Mouse (Mus musculus): ENCODE measurements around the gene Zfp526. TPM values are rescaled to one million over a fixed set of nuclear protein-coding genes. Genes with fewer than 3 reads are reported as not detected.

Zfp526 gene
- polyA plus RNA-seq, 1 experiment from 2014 or later: 3.4 TPM

DNA sequence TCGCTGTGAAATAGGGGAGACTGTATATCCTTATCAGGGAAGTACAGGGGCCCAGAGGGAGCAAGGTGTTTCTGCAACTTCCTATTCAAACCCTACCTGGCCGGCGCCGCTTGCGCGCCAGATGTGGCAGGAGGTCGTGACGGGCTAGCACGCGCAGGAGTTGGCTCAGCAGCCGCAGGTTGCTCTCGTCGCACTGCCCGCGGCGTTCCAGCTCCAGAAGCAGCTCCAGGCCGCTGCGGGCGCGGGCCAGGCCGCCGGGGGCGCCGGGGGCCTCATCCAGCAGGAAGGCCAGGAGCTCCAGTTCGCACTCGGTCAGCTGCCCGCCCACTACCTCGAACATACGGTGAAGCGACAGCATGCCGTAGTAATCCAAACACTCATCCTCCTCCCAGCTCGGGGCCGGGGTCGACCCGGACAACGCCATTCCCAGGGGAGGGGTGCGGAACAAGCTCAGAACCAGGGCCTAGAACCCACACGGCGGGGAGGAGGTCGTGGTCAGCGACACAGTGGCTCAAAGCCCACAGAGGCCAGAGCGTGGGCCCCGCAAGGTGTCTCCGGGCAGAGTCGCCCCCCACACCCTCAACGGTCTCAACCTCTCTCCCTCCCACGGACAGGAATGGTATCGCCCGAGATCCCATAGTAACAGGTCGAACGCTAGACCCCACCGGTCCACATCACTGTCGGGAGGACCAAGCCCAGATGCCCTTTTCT lies 2.4 kb upstream of the Zfp526 start:
- peak; percentile 84 for DNase-seq (ENCODE audit: low spot score)
- H3K9ac ChIP-seq (ENCODE audit: low read length): peak overlapping the region; percentile 75
- peak; percentile 40; the same call in 1 of the 2 replicates for ATAC-seq (ENCODE audit: insufficient number of reproducible peaks, low FRiP score, low TSS enrichment, low read depth)
- peak overlapping the region; percentile 72 for H3K4me3 ChIP-seq (ENCODE audit: low read depth, low read length)
- H3K4me2 ChIP-seq (ENCODE audit: low read depth, severe bottlenecking): peak overlapping the region; percentile 89
- under 1% methylated on average over 52 of the region's 53 CpGs for WGBS
- peaks cover 21% of the 10 kb centered on the region for H3K4me1 ChIP-seq (ENCODE audit: control insufficient read depth, insufficient read depth, low read length)
- no peaks in the 10 kb centered on the region for H3K27me3 ChIP-seq (ENCODE audit: control insufficient read depth, insufficient read depth, low read length)
- H3K36me3 ChIP-seq (ENCODE audit: control insufficient read depth, insufficient read depth, low read length): no peaks in the 10 kb centered on the region
- no peaks in the 10 kb centered on the region for H3K9me3 ChIP-seq (ENCODE audit: control insufficient read depth, low read length)
- H3K27ac ChIP-seq (replicated peaks; ENCODE audit: low read depth, low read length): peak overlapping the region; percentile 73

DNA sequence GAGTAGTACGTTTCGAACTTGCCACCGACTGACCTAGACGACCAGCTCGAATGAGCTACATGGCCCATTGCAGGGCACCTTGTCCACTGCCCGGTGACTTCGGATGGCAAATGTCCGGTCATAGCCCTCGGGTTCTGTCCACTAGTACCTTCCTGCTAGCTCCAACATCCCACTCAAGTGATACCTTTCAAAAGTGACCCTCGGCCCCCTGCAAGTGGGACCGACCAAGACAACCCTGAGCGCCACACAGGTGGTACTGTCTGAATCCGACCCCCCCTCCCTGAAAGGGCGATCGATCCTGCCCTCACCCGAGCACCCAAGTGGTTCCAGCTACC lies 1.8 kb upstream of the Zfp526 start:
- Histone ChIP-seq H3K4me2 (ENCODE audit: low read depth, severe bottlenecking) (peak overlapping the region; percentile 89), H3K36me3 (ENCODE audit: control insufficient read depth, insufficient read depth, low read length) (peaks cover 3% of the 10 kb centered on the region; the same call in 1 of the 2 replicates), H3K9me3 (ENCODE audit: control insufficient read depth, low read length) (no peaks in the 10 kb centered on the region), H3K9ac (ENCODE audit: low read length) (peak overlapping the region; percentile 27; the same call in 1 of the 2 replicates), H3K4me3 (ENCODE audit: low read depth, low read length) (peak overlapping the region; percentile 72), H3K4me1 (ENCODE audit: control insufficient read depth, insufficient read depth, low read length) (peaks cover 21% of the 10 kb centered on the region), H3K27me3 (ENCODE audit: control insufficient read depth, insufficient read depth, low read length) (no peaks in the 10 kb centered on the region), H3K27ac (replicated peaks; ENCODE audit: low read depth, low read length) (peak overlapping the region; percentile 73; the same call in 1 of the 2 replicates)
- ATAC-seq (ENCODE audit: insufficient number of reproducible peaks, low FRiP score, low TSS enrichment, low read depth) (peak; percentile 36), DNase-seq (ENCODE audit: low spot score) (no peak)
- WGBS: under 1% methylated on average over 16 of the region's 16 CpGs

DNA sequence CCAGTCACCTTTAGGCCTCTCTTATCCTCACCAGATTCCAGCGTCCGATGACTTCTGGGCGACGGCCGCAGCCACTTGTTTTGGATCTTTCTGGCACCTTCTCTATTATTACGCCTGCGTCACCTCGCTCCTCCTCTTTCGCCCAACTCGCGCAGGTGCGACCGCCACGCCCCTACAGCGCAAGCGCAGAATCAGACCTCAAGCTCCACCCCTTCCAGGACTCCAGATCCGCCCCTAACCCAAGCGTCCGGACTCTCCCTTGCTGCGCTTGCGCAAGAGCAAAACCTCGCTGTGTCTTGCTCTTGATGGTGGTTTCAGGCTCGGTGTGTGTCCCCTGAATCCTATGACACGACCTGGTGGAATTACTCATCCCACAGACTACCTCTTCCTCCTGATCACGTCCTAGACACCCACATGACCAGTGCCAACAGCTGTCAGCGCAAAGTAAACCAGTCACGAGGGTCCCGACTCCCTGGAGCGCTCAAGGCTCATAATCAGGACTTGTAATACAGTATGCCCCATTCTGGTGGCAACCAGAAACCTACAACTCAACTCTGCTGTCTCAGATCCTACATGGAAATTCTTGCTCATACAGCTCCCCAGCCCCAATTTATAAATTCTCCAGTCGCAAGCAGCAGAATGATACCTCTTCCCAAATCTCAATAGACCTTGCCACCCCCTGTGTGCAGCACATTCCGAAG lies 1.3 kb upstream of the Zfp526 start:
- Histone ChIP-seq H3K4me1 (ENCODE audit: control insufficient read depth, insufficient read depth, low read length) (peaks cover 21% of the 10 kb centered on the region), H3K9ac (ENCODE audit: low read length) (peak overlapping the region; percentile 27), H3K36me3 (ENCODE audit: control insufficient read depth, insufficient read depth, low read length) (peaks cover 7% of the 10 kb centered on the region; the same call in 1 of the 2 replicates), H3K4me2 (ENCODE audit: low read depth, severe bottlenecking) (peak overlapping the region; percentile 89), H3K27ac (replicated peaks; ENCODE audit: low read depth, low read length) (peak overlapping the region; percentile 21; the same call in 1 of the 2 replicates), H3K4me3 (ENCODE audit: low read depth, low read length) (peak overlapping the region; percentile 72), H3K27me3 (ENCODE audit: control insufficient read depth, insufficient read depth, low read length) (no peaks in the 10 kb centered on the region), H3K9me3 (ENCODE audit: control insufficient read depth, low read length) (no peaks in the 10 kb centered on the region)
- 4% methylated on average over 31 of the region's 31 CpGs for WGBS
- DNase-seq (ENCODE audit: low spot score) (peak; percentile 95), ATAC-seq (ENCODE audit: insufficient number of reproducible peaks, low FRiP score, low TSS enrichment, low read depth) (peak; percentile 63)

DNA sequence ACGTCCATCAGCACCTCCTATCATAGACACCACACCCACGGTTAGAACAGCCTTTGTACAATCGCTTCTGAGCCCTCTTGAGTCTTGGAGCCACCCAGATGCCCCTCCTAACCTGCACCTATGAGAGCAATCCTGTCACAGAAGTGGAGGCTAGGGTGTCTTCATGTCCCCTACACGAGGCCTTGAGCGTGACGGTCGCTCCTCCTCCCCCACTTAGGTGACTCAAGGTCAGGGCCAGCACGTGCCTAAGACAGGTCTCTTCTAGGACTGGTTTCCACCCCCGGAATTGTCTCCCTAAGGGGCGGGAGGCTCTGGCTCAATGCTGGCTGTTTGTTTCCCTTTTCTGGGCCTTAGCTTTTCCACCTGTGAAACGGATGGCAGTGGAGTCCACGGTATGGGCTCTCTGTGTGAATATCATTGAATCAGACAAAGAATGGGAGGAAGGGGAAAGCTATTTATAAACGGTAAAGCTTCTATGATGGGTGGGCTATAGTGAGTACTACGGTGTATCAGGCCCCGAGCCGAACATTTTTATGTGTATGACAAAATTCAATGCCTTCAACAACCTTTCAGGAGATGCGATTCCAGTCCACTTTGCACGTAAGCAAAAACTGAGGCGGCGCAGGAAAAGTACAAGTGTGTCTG lies 646 bp upstream of the Zfp526 start, which contains the start of gene Dedd2:
TSS of gene Dedd2 (minus strand) at position 159 of the 645 bp plus-strand sequence.
- Histone ChIP-seq H3K4me3 (ENCODE audit: low read depth, low read length) (peak within 1 kb of the TSS; percentile 72), H3K9me3 (ENCODE audit: control insufficient read depth, low read length) (no peaks in the 10 kb centered on the region), H3K27ac (replicated peaks; ENCODE audit: low read depth, low read length) (peak within 1 kb of the TSS; percentile 32; the same call in 1 of the 2 replicates), H3K4me2 (ENCODE audit: low read depth, severe bottlenecking) (peak within 1 kb of the TSS; percentile 89), H3K4me1 (ENCODE audit: control insufficient read depth, insufficient read depth, low read length) (peaks cover 21% of the 10 kb centered on the region), H3K27me3 (ENCODE audit: control insufficient read depth, insufficient read depth, low read length) (no peaks in the 10 kb centered on the region), H3K36me3 (ENCODE audit: control insufficient read depth, insufficient read depth, low read length) (peaks cover 8% of the 10 kb centered on the region), H3K9ac (ENCODE audit: low read length) (peak within 1 kb of the TSS; percentile 77)
- ATAC-seq (ENCODE audit: insufficient number of reproducible peaks, low FRiP score, low TSS enrichment, low read depth) (no peak), DNase-seq (ENCODE audit: low spot score) (no peak)
- 9% methylated on average over 20 of the region's 20 CpGs for whole genome bisulfite sequencing

DNA sequence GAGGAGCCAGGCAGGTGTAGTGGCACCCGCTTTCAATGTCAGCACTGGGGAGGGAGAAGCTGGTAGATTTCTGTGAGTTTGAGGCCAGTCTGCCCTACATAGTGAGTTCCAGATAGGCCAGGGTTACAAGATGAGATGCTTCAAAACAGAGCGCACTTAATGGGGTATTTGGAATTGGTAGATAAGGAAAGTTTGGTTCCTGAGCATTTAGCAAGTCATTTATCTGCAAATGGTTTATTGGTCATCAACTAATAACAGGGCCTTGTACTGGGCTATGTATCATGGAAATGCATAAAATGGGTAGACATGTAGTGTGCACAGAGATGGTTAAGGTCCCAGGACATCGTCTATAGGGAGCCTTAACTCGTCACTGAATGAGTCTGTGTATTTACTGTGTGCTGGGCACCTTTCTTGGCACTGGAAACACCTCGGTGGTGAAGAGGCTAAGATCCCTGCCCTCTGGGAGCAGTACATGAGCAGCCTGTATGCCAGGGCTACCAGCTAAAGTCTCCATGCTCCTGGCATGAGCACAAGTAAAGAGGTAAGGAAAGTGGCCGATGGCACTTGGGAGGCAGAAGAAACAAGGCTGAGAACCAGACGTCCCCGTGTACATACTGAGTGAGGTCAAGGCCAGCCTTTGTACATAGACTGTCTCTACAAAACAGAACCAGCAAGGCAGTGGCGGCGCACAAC lies 1.2 kb downstream of the Zfp526 start:
- WGBS: 86% methylated on average over 10 of the region's 10 CpGs

DNA sequence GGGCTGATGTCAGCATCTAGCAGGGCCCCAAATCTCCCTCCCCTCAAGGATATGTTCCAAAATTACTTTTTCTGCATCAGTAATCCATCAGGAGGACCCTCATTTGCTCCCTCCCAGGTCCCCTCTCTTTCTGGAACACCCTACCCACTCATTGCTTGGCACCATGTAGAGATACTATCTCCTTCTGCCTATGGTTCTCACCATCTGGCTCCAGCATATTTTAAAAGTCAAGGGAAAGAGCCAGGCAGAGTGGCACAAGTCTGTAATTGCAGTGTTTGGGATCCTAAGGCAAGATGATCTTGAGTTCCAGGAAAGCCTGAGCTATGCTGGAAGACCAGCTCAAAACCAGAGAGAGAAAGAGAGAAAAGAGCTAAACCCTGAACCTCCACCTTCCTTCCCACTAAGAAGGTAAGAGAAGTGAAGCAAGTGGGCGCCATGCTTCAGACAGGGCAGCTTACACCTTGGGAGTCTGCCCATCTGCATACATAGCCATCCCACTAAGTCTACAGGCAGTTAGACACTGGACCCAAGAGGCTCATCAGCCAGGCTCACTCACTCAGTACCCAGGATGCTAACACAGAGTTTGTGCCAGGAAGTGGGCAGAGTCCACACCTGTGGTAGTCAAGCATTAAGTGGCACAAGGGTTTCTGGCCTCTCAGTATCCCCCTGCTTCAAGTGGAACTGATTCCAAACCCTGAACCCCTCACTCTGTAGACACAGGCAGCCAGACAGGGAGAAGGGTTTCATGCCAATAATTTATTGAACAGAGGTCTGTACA lies 6.5 kb downstream of the Zfp526 start:
- ATAC-seq (ENCODE audit: insufficient number of reproducible peaks, low FRiP score, low TSS enrichment, low read depth) (no peak), DNase-seq (ENCODE audit: low spot score) (no peak)
- no peaks in the 10 kb centered on the region for H3K27me3 ChIP-seq (ENCODE audit: control insufficient read depth, insufficient read depth, low read length)
- 94% methylated on average over 1 of the region's 1 CpGs for WGBS
- H3K9ac ChIP-seq (ENCODE audit: low read length): no peak overlapping the region
- no peak overlapping the region for H3K27ac ChIP-seq (replicated peaks; ENCODE audit: low read depth, low read length)
- H3K4me1 ChIP-seq (ENCODE audit: control insufficient read depth, insufficient read depth, low read length): no peaks in the 10 kb centered on the region
- H3K4me2 ChIP-seq (ENCODE audit: low read depth, severe bottlenecking): no peak overlapping the region
- peaks cover 61% of the 10 kb centered on the region for H3K36me3 ChIP-seq (ENCODE audit: control insufficient read depth, insufficient read depth, low read length)
- no peak overlapping the region for H3K4me3 ChIP-seq (ENCODE audit: low read depth, low read length)
- H3K9me3 ChIP-seq (ENCODE audit: control insufficient read depth, low read length): no peaks in the 10 kb centered on the region

More for the DNA sequence above, 1.2 kb downstream of the Zfp526 start:
- Histone ChIP-seq H3K9me3 (ENCODE audit: control insufficient read depth, low read length) (no peaks in the 10 kb centered on the region), H3K27ac (replicated peaks; ENCODE audit: low read depth, low read length) (no peak overlapping the region), H3K36me3 (ENCODE audit: control insufficient read depth, insufficient read depth, low read length) (peaks cover 21% of the 10 kb centered on the region), H3K4me2 (ENCODE audit: low read depth, severe bottlenecking) (peak overlapping the region; percentile 89), H3K4me1 (ENCODE audit: control insufficient read depth, insufficient read depth, low read length) (peaks cover 21% of the 10 kb centered on the region), H3K9ac (ENCODE audit: low read length) (peak overlapping the region; percentile 77), H3K4me3 (ENCODE audit: low read depth, low read length) (peak overlapping the region; percentile 64), H3K27me3 (ENCODE audit: control insufficient read depth, insufficient read depth, low read length) (no peaks in the 10 kb centered on the region)
- no peak for ATAC-seq (ENCODE audit: insufficient number of reproducible peaks, low FRiP score, low TSS enrichment, low read depth)
- DNase-seq (ENCODE audit: low spot score): no peak

DNA sequence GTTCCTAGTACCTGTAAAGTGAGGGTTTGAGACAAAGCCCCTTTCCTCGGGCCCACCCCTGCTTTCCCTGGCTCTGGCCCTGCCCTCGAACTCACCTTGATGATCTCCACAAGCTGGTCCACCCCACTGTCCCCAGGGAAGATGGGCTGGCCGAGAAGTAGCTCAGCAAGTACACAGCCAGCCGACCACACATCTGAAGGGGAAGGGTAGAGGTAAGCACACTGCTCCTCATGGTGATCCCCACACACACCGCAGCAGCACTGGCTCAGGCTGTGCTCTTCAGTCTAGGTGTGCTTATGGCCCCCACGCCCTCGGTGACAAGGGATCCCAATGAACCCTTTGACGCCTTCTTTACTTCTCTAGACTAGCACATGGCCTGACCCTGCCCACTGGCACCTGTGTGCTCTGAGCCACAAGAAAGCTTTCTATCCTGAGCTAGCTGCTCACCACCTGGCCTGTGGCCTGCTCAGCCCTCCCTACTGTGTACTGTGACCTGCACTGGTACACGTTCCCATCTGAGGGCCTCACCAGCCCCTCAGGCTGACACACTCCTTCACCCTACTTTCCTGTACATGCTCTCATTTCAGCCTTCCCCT lies 9.6 kb downstream of the Zfp526 start:
- H3K36me3 ChIP-seq (ENCODE audit: control insufficient read depth, insufficient read depth, low read length): peaks cover 66% of the 10 kb centered on the region
- no peak overlapping the region for H3K27ac ChIP-seq (replicated peaks; ENCODE audit: low read depth, low read length)
- H3K27me3 ChIP-seq (ENCODE audit: control insufficient read depth, insufficient read depth, low read length): no peaks in the 10 kb centered on the region
- no peaks in the 10 kb centered on the region for H3K9me3 ChIP-seq (ENCODE audit: control insufficient read depth, low read length)
- no peak overlapping the region for H3K4me3 ChIP-seq (ENCODE audit: low read depth, low read length)
- DNase-seq (ENCODE audit: low spot score): no peak
- H3K4me1 ChIP-seq (ENCODE audit: control insufficient read depth, insufficient read depth, low read length): peaks cover 2% of the 10 kb centered on the region; the same call in 1 of the 2 replicates
- WGBS: 87% methylated on average over 9 of the region's 9 CpGs
- H3K9ac ChIP-seq (ENCODE audit: low read length): no peak overlapping the region
- no peak for ATAC-seq (ENCODE audit: insufficient number of reproducible peaks, low FRiP score, low TSS enrichment, low read depth)
- H3K4me2 ChIP-seq (ENCODE audit: low read depth, severe bottlenecking): no peak overlapping the region

All from limb, embryonic 11.5 days (tissue).